Mouse (Mus musculus) cerebral cortex, adult 2 months (tissue): ENCODE data around the gene Fancd2.

Experiments used
- WGBS: fragments of 180-500 bp; shearing (Covaris S2); methylation state at CpG from one replicate; pipeline ENCODE4 v1.1.7; 2018; 5-methylcytosine and 5-hydroxymethylcytosine counted together

The Fancd2 gene

GRCm38 (mm10) chr6:113612258-113612969 lies 80.9 kb downstream of the Fancd2 start:
- WGBS: 42% methylated on average over 8 of the region's 8 CpGs

- 58% methylated on average over 7 of the region's 7 CpGs for WGBS
Measured at GRCm38 (mm10) chr6:113614152-113614551, 82.7 kb downstream of the Fancd2 start.

GRCm38 (mm10) chr6:113614997-113615396 lies 83.5 kb downstream of the Fancd2 start:
- WGBS: 63% methylated on average over 8 of the region's 8 CpGs

GRCm38 (mm10) chr6:113615489-113615888 lies 84.0 kb downstream of the Fancd2 start:
- 76% methylated on average over 4 of the region's 4 CpGs for WGBS

GRCm38 (mm10) chr6:113623386-113623785 lies 91.9 kb downstream of the Fancd2 start:
- WGBS: 39% methylated on average over 5 of the region's 5 CpGs

- under 1% methylated on average over 69 of the region's 76 CpGs for WGBS
Measured at GRCm38 (mm10) chr6:113623941-113624751, 92.7 kb downstream of the Fancd2 start, which contains the start of gene Vhl. Vhl (plus strand) TSS chr6:113623959.

GRCm38 (mm10) chr6:113624989-113625770 lies 93.7 kb downstream of the Fancd2 start:
- WGBS: 34% methylated on average over 5 of the region's 5 CpGs

- WGBS: 34% methylated on average over 5 of the region's 5 CpGs
Measured at GRCm38 (mm10) chr6:113630322-113630721, 98.8 kb downstream of the Fancd2 start.

GRCm38 (mm10) chr6:113632863-113633262 lies 101.4 kb downstream of the Fancd2 start:
- 96% methylated on average over 4 of the region's 4 CpGs for WGBS

GRCm38 (mm10) chr6:113638302-113639040 lies 107.0 kb downstream of the Fancd2 start, which contains the start of gene Irak2:
Irak2 (plus strand) TSS chr6:113638467.
- 5% methylated on average over 37 of the region's 37 CpGs for WGBS

- 77% methylated on average over 4 of the region's 4 CpGs for WGBS
Measured at GRCm38 (mm10) chr6:113639201-113639600, 107.7 kb downstream of the Fancd2 start.

GRCm38 (mm10) chr6:113642605-113643004 lies 111.1 kb downstream of the Fancd2 start:
- 77% methylated on average over 8 of the region's 8 CpGs for WGBS

- 59% methylated on average over 4 of the region's 4 CpGs for WGBS
Measured at GRCm38 (mm10) chr6:113643021-113643420, 111.5 kb downstream of the Fancd2 start.

- WGBS: 90% methylated on average over 2 of the region's 2 CpGs
Measured at GRCm38 (mm10) chr6:113643967-113644366, 112.5 kb downstream of the Fancd2 start.

GRCm38 (mm10) chr6:113644808-113645207 lies 113.3 kb downstream of the Fancd2 start:
- WGBS: 67% methylated on average over 8 of the region's 8 CpGs
